In the genomic region with DNA sequence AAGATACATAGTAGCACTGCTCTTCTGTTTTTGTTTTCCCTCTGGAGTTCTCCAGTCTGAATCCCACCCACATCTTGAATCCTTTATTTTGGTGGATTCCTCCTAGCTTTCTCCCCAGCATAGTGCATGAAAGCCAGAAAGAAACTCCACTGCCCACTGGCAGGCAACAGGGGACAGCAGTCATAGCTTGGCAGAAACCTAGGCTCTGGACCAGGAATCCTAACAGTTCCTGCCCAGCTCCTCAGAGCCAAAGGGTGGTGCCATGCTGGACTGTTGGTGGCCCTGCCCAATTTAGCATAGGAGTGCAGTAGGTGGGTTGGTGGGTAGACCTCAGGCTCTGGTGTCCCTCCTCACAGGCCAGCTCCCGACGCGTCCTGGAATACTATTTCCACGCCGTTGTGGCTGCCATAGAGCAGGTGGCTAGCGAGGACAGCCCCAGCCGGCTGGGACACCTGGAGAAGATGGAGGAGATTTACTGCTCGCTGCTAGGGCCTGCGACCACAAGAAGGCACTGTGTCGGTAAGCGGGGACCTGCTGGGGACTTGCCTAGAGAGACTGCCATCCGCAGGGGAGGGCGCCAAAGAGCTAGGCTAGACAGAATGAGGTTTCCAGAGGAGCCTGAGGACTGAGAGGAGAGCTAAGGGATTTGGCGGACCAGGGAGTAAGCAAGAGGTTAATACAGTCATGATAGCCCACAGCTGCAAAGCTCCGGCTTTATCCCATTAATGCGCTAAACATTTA, we compare ENCODE assay signal across 9 mouse cellular contexts. TPM values are rescaled to one million over a fixed set of nuclear protein-coding genes. Genes with fewer than 3 reads are reported as not detected.
DNase-seq lines count a peak whose midpoint lies in the region; ATAC-seq lines count a peak whose summit lies in the region.
"Had no signal": no experiment of that assay in that cellular context is flagged by ENCODE, and none has a peak within 500 bp of the region (broad histone marks: within the 10 kb centered on the region; RNA-seq: fewer than 3 reads in every experiment).

No protein-coding gene starts in this region.

- DNase-seq in CD4-positive, CD25-positive, alpha-beta regulatory T cell, adult 2 months (ENCODE audit: low read depth, low spot score) = peak; percentile 29
- DNase-seq in urinary bladder, postnatal 14 days (ENCODE audit: low spot score) = peak; percentile 71
- DNase-seq in urinary bladder, postnatal 25 days (ENCODE audit: low spot score) = no peak
- DNase-seq in frontal cortex, postnatal 25 days (ENCODE audit: low spot score in 2 of 2) = peak; percentile 52 to 58
- peak; percentile 78 to 84 for DNase-seq in kidney, postnatal 4 days
- peak; percentile 69 for DNase-seq in lung, postnatal 36 days
- DNase-seq in thymus, postnatal 36 days = peak; percentile 72 to 75

- no peak for ATAC-seq in CD4-positive, CD25-positive, alpha-beta regulatory T cell, adult 4 months

RNA-seq across cellular contexts. Expression of gene Mfsd6l, which starts 24.8 kb away (rescaled TPM):
- not detected for polyA plus RNA-seq in CD4-positive, CD25-positive, alpha-beta regulatory T cell, adult 4 months (2017; shearing (Covaris generic))
- polyA plus RNA-seq: midbrain, embryonic 12.5 days had no signal

RNA-seq across cellular contexts. Expression of gene Pik3r6, which starts 28.4 kb away (rescaled TPM):
- polyA plus RNA-seq in CD4-positive, CD25-positive, alpha-beta regulatory T cell, adult 4 months (2017; shearing (Covaris generic)) = not detected

RNA-seq across cellular contexts. Expression of gene Ccdc42, which starts 55.6 kb away (rescaled TPM):
- polyA plus RNA-seq in CD4-positive, CD25-positive, alpha-beta regulatory T cell, adult 4 months (2017; shearing (Covaris generic)) = not detected
